Mouse (Mus musculus): ENCODE measurements at regions not wholly inside any gene's neighbourhood (a gene's known extent, or its start where the extent isn't known, plus 50 kb on each side); places are given as distances from the start of the nearest gene placed in this dataset.

DNA sequence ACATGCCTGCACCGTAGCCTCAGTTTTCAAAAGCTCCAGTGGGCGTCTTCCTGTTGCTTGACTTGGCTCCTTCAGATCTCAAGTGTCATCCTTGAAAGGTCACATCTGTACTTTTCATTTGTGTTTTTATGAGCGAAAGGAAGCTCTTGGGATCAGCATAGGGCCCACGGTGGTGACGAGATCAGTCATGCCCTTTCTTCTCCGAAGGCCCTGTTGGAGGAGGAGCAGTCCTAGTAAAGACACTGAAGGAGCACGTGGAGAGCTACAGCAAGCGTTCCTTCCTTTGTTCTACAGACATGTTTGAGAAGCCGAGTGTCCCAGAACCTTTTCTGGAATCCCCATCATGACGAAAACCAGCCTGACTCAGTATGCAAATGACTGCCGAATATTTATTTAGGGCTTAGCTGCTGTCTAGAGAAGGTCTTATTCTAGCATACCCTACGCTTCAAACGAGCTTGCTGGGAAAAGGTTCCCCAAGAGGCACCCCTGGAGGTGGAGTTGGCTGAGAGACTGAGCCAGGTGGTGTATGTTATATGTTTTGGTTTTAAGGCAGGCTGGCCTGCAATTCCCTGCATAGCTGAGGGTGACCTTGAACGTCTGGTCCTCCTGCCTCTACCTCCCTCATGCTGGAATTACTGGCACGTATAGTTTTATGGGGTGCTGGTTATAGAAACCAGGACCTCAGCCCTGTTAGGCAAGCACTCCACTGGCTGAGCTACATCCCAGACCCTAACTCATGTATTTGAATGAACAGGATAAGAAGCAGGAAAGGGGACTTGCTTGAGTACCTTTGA lies 285.1 kb upstream of the Cdh5 start:
- H3K27ac ChIP-seq (ENCODE audit: low read depth, low read length), result no peak overlapping the region
- H3K4me1 ChIP-seq (replicated peaks; ENCODE audit: control insufficient read depth, insufficient read depth, low read length), result no peaks in the 10 kb centered on the region
- H3K36me3 ChIP-seq (ENCODE audit: control insufficient read depth, insufficient read depth), result no peaks in the 10 kb centered on the region
- WGBS, result 60% methylated on average over 15 of the region's 15 CpGs
- no peaks in the 10 kb centered on the region for H3K27me3 ChIP-seq (replicated peaks; ENCODE audit: control insufficient read depth, insufficient read depth, low read length)
- no peak overlapping the region for H3K4me3 ChIP-seq (ENCODE audit: low read depth, low read length)
- no peak overlapping the region for H3K4me2 ChIP-seq (replicated peaks; ENCODE audit: low read depth)
- ATAC-seq, result no peak
- no peaks in the 10 kb centered on the region for H3K9me3 ChIP-seq (ENCODE audit: control insufficient read depth)
- no peak overlapping the region for H3K9ac ChIP-seq (ENCODE audit: low read depth, low read length)
- TF ChIP-seq CTCF (IDR thresholded peaks at IDR 0.05; ENCODE audit: low read depth), result no peak

- Histone ChIP-seq H3K27ac (ENCODE audit: low read depth, low read length) (no peak overlapping the region), H3K4me2 (replicated peaks; ENCODE audit: low read depth) (no peak overlapping the region), H3K4me3 (ENCODE audit: low read depth, low read length) (no peak overlapping the region), H3K36me3 (ENCODE audit: control insufficient read depth, insufficient read depth) (no peaks in the 10 kb centered on the region), H3K9ac (ENCODE audit: low read depth, low read length) (no peak overlapping the region), H3K27me3 (replicated peaks; ENCODE audit: control insufficient read depth, insufficient read depth, low read length) (no peaks in the 10 kb centered on the region), H3K4me1 (replicated peaks; ENCODE audit: control insufficient read depth, insufficient read depth, low read length) (no peaks in the 10 kb centered on the region), H3K9me3 (ENCODE audit: control insufficient read depth) (no peaks in the 10 kb centered on the region)
- no peak for ATAC-seq
- 84% methylated on average over 7 of the region's 7 CpGs for WGBS
- no peak for TF ChIP-seq CTCF (IDR thresholded peaks at IDR 0.05; ENCODE audit: low read depth)
Measured at GRCm38 (mm10) chr8:103823541-103823940, 277.9 kb upstream of the Cdh5 start.

GRCm38 (mm10) chr8:103824747-103825146 lies 276.7 kb upstream of the Cdh5 start:
- ATAC-seq, result no peak
- TF ChIP-seq CTCF (IDR thresholded peaks at IDR 0.05; ENCODE audit: low read depth), result no peak
- Histone ChIP-seq H3K36me3 (ENCODE audit: control insufficient read depth, insufficient read depth) (no peaks in the 10 kb centered on the region), H3K4me1 (replicated peaks; ENCODE audit: control insufficient read depth, insufficient read depth, low read length) (no peaks in the 10 kb centered on the region), H3K27me3 (replicated peaks; ENCODE audit: control insufficient read depth, insufficient read depth, low read length) (no peaks in the 10 kb centered on the region), H3K4me2 (replicated peaks; ENCODE audit: low read depth) (no peak overlapping the region), H3K4me3 (ENCODE audit: low read depth, low read length) (no peak overlapping the region), H3K9ac (ENCODE audit: low read depth, low read length) (no peak overlapping the region), H3K9me3 (ENCODE audit: control insufficient read depth) (no peaks in the 10 kb centered on the region), H3K27ac (ENCODE audit: low read depth, low read length) (no peak overlapping the region)
- WGBS, result 41% methylated on average over 1 of the region's 1 CpGs

- no peaks in the 10 kb centered on the region for H3K9me3 ChIP-seq (ENCODE audit: control insufficient read depth)
- 33% methylated on average over 3 of the region's 3 CpGs for WGBS
- H3K27me3 ChIP-seq (replicated peaks; ENCODE audit: control insufficient read depth, insufficient read depth, low read length), result no peaks in the 10 kb centered on the region
- no peaks in the 10 kb centered on the region for H3K4me1 ChIP-seq (replicated peaks; ENCODE audit: control insufficient read depth, insufficient read depth, low read length)
- H3K4me3 ChIP-seq (ENCODE audit: low read depth, low read length), result no peak overlapping the region
- no peak overlapping the region for H3K27ac ChIP-seq (ENCODE audit: low read depth, low read length)
- no peak for TF ChIP-seq CTCF (IDR thresholded peaks at IDR 0.05; ENCODE audit: low read depth)
- no peak overlapping the region for H3K9ac ChIP-seq (ENCODE audit: low read depth, low read length)
- no peaks in the 10 kb centered on the region for H3K36me3 ChIP-seq (ENCODE audit: control insufficient read depth, insufficient read depth)
- ATAC-seq, result no peak
- H3K4me2 ChIP-seq (replicated peaks; ENCODE audit: low read depth), result no peak overlapping the region
Measured at GRCm38 (mm10) chr8:103825289-103825688, 276.1 kb upstream of the Cdh5 start.

- no peak for TF ChIP-seq CTCF (IDR thresholded peaks at IDR 0.05; ENCODE audit: low read depth)
- Histone ChIP-seq H3K27me3 (replicated peaks; ENCODE audit: control insufficient read depth, insufficient read depth, low read length) (no peaks in the 10 kb centered on the region), H3K27ac (ENCODE audit: low read depth, low read length) (no peak overlapping the region), H3K9me3 (ENCODE audit: control insufficient read depth) (no peaks in the 10 kb centered on the region), H3K4me3 (ENCODE audit: low read depth, low read length) (no peak overlapping the region), H3K4me1 (replicated peaks; ENCODE audit: control insufficient read depth, insufficient read depth, low read length) (no peaks in the 10 kb centered on the region), H3K9ac (ENCODE audit: low read depth, low read length) (no peak overlapping the region), H3K4me2 (replicated peaks; ENCODE audit: low read depth) (no peak overlapping the region), H3K36me3 (ENCODE audit: control insufficient read depth, insufficient read depth) (no peaks in the 10 kb centered on the region)
- no peak for ATAC-seq
- 78% methylated on average over 3 of the region's 3 CpGs for WGBS
Measured at GRCm38 (mm10) chr8:103830416-103830815, 271.0 kb upstream of the Cdh5 start.

- Histone ChIP-seq H3K4me3 (ENCODE audit: low read depth, low read length) (no peak overlapping the region), H3K9me3 (ENCODE audit: control insufficient read depth) (no peaks in the 10 kb centered on the region), H3K4me2 (replicated peaks; ENCODE audit: low read depth) (no peak overlapping the region), H3K27me3 (replicated peaks; ENCODE audit: control insufficient read depth, insufficient read depth, low read length) (no peaks in the 10 kb centered on the region), H3K4me1 (replicated peaks; ENCODE audit: control insufficient read depth, insufficient read depth, low read length) (no peaks in the 10 kb centered on the region), H3K9ac (ENCODE audit: low read depth, low read length) (no peak overlapping the region), H3K27ac (ENCODE audit: low read depth, low read length) (no peak overlapping the region), H3K36me3 (ENCODE audit: control insufficient read depth, insufficient read depth) (no peaks in the 10 kb centered on the region)
- TF ChIP-seq CTCF (IDR thresholded peaks at IDR 0.05; ENCODE audit: low read depth), result no peak
- peak; percentile 53; the same call in 1 of the 2 replicates for ATAC-seq
- WGBS, result 78% methylated on average over 4 of the region's 4 CpGs
Measured at GRCm38 (mm10) chr8:103839990-103840389, 261.4 kb upstream of the Cdh5 start.

All from intestine, postnatal 0 days (tissue).